Mouse (Mus musculus) layer of hippocampus, adult 9-10 months (tissue): ENCODE data around the gene Pla2g16.
A peak's percentile ranks its signal among the peaks of the same experiment; 100 is the strongest.

Experiments
- DNase-seq: peaks from one replicate; pipeline ENCODE4 v3.0.0; 2022; ENCODE audit warnings: low spot score

The Pla2g16 gene

GRCm38 (mm10) chr19:7557328-7557822, at the start of gene Pla2g16:
TSS of gene Pla2g16 (plus strand) at chr19:7557459.
- no peak for DNase-seq

- DNase-seq = no peak
Measured at GRCm38 (mm10) chr19:7508026-7508425, 49.2 kb upstream of the Pla2g16 start.

- no peak for DNase-seq
Measured at GRCm38 (mm10) chr19:7516437-7516836, 40.8 kb upstream of the Pla2g16 start.

GRCm38 (mm10) chr19:7521619-7522018, 35.6 kb upstream of the Pla2g16 start:
- DNase-seq = no peak

- no peak for DNase-seq
Measured at GRCm38 (mm10) chr19:7522856-7523255, 34.4 kb upstream of the Pla2g16 start.

- no peak for DNase-seq
Measured at GRCm38 (mm10) chr19:7523292-7523691, 34.0 kb upstream of the Pla2g16 start.

GRCm38 (mm10) chr19:7523781-7524180, 33.5 kb upstream of the Pla2g16 start:
- DNase-seq = no peak

GRCm38 (mm10) chr19:7524879-7525278, 32.4 kb upstream of the Pla2g16 start:
- DNase-seq = no peak

- DNase-seq = peak; percentile 55
Measured at GRCm38 (mm10) chr19:7528639-7529428, 28.4 kb upstream of the Pla2g16 start.

GRCm38 (mm10) chr19:7531906-7532305, 25.4 kb upstream of the Pla2g16 start:
- no peak for DNase-seq

- no peak for DNase-seq
Measured at GRCm38 (mm10) chr19:7533891-7534290, 23.4 kb upstream of the Pla2g16 start.

GRCm38 (mm10) chr19:7548924-7549323, 8.3 kb upstream of the Pla2g16 start:
- no peak for DNase-seq

GRCm38 (mm10) chr19:7551550-7552300, 5.5 kb upstream of the Pla2g16 start:
- DNase-seq = no peak

GRCm38 (mm10) chr19:7552301-7552673, 5.0 kb upstream of the Pla2g16 start:
- no peak for DNase-seq

GRCm38 (mm10) chr19:7553441-7553840, 3.8 kb upstream of the Pla2g16 start:
- DNase-seq = no peak

GRCm38 (mm10) chr19:7554881-7555280, 2.4 kb upstream of the Pla2g16 start:
- no peak for DNase-seq

GRCm38 (mm10) chr19:7556641-7557040, 618 bp upstream of the Pla2g16 start:
- no peak for DNase-seq

GRCm38 (mm10) chr19:7557844-7558243, 585 bp downstream of the Pla2g16 start:
- DNase-seq = no peak

GRCm38 (mm10) chr19:7558675-7559074, 1.4 kb downstream of the Pla2g16 start:
- no peak for DNase-seq

GRCm38 (mm10) chr19:7559986-7560385, 2.7 kb downstream of the Pla2g16 start:
- no peak for DNase-seq

GRCm38 (mm10) chr19:7561456-7561855, 4.2 kb downstream of the Pla2g16 start:
- no peak for DNase-seq

- no peak for DNase-seq
Measured at GRCm38 (mm10) chr19:7562601-7563129, 5.4 kb downstream of the Pla2g16 start.

GRCm38 (mm10) chr19:7563676-7564075, 6.4 kb downstream of the Pla2g16 start:
- no peak for DNase-seq
